Mouse (Mus musculus) c-Kit-positive CD71-positive TER-119-negative erythroid progenitor cells, embryonic 14.5 days (primary cell): ENCODE measurements around the gene Psmc3.
A peak's percentile ranks its signal among the peaks of the same experiment; 100 is the strongest.

Experiments
- DNase-seq: peaks from one replicate; pipeline ENCODE4 v3.0.0-alpha.2; 2013; ENCODE audit warnings: low read depth

Gene Psmc3

DNA sequence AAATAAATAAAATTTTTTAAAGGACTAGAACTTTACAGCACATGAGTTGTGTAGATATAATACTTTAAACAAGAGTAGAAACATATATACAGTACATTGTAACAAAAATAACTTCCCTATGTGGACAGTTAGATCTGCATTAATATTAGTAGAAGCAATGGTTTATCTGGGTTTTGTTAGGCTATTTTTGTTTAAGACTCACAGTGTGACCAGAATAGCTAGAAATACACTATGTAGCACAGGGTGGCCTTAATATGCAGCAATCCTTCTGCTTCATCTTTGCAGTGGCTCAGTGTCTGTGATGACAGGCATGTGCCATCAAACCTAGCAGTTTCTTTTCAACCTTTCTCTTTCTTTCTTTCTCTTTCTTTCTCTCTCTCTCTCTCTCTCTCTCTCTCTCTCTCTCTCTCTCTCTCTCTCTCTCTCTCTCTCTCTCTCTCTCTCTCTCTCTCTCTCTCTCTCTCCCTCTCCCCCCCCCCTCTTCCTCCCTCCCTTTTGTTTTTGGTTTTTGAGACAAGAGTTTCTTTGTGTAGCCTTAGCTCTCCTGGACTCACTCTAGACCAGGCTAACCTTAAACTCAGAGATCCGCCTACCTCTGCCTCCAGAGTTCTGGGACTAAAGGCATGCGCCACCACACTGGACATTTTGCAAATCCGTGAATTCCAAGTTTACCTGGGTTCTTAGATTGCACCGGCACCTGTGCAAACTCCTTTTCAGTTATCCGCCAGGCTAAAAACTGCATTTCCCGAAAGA, 452 bp upstream of the Psmc3 start:
- no peak for DNase-seq

DNA sequence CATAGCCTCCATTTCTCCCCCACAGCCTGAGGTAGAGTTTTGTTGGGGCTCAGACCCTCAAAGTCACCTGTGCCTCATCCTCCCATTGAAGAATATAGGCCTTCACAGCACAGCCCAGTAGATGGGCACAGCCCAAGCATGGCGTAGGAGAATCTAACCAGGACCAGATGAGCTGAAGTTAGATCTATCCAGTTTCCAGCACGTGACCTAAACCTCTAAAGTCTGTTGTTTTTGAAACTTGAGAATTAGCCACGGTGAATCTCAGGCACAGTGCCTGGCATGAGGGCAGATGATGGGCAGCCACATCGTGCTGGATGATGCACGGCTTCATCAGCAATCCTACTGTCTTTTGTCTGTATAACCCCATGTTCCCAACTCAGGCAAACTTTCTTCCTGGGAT, 4.6 kb downstream of the Psmc3 start:
- DNase-seq = no peak

DNA sequence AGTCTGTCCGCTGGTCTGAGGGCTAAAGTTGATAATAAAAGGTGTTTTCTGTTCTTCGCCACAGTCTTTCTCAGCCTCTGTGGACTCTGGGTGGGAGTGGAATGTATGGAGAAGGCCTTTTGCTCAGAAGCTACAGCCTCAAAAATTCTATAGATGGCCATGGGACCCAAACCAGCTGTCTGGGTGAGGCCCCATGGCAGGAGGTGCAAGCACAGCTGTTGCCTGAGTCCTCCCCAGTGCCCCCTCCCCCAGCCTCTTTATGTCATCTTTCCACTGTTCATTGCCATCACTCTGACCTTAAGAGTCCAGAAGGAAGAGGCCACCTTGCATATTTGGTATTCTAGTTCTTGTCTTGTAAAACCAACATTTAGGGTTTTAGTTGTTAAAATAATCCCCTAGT, 5.6 kb downstream of the Psmc3 start:
- no peak for DNase-seq

DNA sequence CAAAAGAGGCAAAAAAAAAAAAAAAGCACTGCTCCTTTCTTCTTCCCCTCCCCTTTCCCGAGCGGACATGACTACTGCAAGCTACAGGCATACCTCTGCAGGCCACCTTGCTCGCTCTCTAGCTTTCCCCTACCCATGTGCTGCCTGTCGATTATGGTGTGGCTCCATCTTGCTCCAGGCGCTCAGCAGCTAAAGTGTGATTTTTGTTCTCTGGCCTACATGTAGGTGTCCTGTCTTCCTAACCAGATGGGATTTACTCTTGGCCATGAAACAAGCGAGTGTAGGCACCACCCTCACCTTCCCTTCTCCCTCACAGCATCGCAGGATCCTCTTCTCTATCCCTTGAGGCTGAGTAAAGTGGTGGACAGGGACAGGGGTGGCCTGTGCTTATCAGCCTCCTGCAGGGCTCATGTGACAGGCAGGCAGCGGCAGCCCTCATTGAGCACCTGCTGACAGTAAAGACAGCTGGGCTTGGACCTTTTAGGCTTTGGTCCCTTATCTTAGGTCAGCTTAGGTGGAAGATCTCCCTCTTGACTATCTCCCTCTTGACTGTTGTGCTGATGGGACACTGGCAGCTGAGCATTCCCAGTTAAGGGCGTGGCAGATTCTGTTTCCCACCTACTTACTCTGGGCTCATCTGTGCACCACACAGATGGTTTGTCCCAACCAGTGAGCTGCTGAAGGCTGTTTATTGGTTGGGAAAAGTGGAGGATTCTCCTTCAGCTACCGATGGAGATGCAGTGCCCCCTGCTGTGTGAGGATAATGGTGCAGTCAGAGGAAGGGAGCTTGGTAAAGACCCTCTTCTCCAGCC, 6.9 kb downstream of the Psmc3 start:
- peak; percentile 64 for DNase-seq

DNA sequence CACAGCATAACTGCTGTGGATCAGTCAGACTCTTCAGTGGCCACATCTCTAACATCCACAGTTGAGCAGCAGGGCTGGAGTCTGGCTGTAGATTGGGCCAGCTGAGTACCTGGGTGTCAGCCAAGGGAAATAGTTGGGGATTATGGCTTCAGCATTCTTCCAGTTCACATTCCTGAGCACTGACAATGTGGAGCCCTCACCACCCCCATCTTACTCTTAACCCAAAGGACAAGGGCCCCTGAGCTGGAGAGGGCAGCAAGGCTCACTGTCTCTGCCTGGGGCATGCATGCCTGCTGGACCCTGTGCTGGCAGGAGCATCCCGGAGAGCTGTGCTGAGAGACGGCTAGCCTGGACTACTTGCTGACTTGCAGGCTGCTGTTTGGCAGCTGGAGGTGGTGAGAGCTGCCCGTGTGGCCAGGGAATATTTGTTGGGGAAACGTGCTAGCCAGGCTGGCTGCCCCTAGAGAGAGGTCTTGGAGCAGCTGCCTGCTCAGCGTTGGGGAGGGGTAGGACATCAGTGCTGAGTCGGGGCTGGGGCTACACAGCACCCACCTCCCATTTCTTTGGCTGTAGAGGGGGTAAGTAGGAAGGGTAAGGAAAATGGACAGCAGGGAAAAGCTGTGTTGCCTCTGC, 8.2 kb downstream of the Psmc3 start:
- DNase-seq = no peak

DNA sequence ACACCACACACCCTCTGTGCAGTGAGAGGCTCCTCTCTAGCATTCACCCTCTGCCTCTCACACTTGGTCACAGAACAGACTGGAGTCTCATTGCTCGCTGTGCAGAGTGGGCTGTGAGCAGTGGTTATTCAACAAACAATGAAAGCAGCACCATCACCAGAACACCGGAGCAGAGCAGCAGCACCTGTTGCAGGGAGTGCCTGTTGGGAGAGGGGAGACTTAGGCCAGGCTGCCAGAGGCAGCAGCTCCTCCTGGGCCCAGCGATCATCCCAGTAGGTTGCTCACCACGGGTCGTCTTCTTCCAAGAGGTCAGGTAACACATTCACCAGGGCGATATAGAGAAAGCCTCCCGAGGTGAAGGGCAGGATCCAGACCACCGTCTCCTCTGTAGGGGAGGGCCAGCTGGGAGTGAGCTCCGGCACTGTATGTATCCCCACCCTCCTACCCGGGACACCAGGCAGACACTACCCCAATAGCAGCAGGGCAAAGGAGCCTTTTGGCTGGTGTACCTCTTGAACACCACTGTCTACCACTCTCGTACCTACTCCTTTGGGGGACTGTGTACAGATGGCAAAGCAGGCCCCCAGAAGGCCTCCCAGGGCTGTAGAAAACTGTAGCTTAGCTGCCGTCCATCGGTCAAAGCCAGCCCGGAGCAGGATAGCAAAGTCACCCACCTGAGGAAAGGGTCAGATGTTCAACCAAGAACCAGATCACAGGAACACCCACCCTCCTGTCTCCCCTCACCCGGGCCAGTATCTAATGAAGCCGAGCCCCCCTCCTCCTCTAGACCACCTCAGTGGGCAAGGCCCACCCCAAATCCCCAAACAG, 9.2 kb downstream of the Psmc3 start:
- DNase-seq = no peak

DNA sequence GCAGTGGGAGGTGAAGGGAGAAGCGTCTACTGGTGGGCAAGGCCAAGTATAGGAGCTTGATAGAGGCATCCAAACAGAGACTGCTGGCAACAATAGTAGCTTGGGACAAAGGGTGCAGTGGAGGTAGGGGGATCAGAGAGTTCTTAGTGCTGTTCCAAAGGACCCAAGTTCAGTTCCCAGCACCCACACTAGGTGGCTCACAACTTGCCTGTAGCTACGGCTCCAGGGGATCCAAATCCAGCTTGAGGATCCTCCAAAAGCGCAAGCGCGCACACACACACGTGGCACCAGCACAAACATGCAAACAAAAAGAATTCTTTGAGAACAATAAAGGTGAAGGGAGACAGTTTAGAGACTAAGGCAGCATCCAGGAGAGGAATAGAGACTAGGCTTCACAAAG, 10.4 kb downstream of the Psmc3 start:
- DNase-seq = no peak

DNA sequence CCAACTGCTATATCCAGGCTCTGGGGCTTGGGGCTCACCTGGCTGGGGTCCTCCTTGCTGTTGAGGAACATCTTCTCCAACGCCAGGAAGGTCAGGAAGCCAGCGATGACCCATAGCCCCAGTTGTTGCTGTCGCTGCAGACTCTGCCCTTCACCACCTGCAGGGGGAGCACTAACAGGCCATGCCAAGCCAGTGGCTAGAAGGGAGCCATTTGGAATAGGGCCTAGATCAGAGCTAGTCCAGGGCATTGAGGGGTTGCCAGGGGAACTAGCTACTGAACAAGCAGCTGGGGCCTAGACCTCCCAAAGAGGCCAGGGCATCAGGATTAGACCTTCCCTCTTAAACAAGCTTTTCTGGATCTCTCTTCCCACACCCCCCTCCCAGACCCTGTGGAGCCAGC, 11.7 kb downstream of the Psmc3 start:
- no peak for DNase-seq

DNA sequence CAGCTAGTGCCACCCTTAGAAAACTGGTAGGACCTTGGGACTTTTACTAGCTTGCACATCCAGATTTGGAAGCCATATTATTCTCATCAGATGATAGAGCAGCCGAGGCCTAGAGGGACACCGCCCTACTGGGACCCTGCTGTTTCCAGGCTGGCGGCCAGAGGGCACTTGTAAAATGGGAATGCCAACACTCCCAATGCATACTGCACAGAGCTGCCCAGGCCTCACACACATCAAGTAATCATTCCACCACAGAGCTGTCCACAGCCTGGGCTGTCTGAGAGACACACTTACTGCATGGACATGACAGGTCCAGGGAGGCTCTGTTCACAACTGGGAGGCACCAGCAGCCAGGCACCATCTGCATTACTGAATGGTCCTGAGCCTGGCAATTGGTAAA, 12.6 kb downstream of the Psmc3 start:
- no peak for DNase-seq

DNA sequence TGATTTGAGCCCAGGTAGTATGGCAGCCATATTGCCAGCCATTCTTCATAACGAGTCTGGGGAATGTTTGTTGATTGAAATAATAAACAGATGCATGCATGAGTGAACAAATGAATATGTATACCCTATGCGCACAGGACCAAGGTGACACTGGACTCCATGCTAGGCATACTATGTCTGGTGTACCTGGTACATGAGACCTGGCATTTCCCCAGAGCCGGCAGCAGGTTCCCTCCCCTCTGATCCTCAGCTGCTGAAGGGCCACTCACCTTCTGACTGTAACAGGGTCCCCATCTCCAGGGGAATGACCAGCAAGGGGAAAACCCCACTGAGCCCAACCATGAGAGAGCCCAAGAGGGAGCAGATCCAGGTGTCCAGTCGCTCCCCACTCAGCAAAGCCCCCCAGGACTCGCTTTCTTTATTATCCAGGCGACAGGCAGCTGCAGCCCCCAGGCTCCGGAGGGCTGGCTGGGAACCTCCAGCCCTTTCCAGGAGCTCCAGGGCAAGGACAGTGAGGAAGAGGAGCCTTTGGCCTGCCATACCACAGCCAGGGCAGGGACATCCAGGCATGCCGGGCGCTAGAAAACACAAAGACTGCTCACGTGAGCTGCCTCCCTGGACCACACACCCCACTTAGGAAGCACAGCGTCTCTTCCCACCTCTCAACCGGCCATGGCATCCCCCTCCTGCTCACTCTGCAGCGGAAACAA, 14.5 kb downstream of the Psmc3 start:
- DNase-seq = no peak

DNA sequence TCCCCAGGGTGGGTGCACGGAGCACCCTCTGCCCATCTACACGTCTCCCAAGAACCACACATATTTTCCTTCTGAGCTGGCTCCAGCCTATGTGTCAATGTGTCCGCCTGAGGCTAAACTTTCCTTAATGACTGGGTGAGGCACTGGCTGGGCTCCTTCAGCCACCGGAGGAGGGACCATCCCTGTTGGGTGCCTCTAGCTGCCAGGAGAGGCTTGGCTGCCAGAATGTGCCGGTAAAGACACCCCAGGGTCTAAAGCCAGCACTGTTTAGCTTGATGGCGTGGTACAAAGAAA, 15.0 kb downstream of the Psmc3 start:
- no peak for DNase-seq

DNA sequence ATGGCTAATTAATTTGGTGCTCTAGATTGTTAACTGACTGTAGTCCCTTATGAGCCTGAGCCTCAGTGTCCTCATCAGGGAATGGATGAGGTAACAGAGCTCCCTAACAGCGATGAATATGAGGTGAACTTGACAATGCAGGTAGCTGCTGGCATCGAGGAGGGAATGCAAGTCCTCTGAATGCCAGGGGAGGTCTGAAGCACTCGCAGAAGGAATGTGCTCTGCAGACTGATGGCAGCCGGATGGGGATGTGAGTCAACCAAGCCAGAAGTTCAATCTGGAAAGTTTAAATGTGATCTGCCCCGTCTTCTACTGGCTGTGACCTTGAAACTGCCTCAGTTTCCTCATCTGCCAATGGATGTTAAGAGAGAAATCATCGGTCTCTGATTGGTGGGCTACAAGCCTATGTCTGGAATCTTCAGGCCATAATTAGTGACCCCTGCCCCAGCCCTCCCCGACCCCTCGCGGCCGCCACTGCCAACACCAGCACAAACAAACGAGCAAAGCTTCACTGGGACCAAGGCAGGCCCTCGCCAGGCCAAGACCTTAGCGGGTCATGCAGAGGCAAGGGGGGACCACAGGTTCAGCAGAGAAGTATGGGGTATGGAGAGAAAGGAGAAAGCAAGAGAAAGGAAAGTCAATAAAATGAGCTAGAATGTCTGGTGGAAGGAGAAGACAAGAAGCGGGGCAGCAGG, 15.6 kb downstream of the Psmc3 start:
- no peak for DNase-seq

DNA sequence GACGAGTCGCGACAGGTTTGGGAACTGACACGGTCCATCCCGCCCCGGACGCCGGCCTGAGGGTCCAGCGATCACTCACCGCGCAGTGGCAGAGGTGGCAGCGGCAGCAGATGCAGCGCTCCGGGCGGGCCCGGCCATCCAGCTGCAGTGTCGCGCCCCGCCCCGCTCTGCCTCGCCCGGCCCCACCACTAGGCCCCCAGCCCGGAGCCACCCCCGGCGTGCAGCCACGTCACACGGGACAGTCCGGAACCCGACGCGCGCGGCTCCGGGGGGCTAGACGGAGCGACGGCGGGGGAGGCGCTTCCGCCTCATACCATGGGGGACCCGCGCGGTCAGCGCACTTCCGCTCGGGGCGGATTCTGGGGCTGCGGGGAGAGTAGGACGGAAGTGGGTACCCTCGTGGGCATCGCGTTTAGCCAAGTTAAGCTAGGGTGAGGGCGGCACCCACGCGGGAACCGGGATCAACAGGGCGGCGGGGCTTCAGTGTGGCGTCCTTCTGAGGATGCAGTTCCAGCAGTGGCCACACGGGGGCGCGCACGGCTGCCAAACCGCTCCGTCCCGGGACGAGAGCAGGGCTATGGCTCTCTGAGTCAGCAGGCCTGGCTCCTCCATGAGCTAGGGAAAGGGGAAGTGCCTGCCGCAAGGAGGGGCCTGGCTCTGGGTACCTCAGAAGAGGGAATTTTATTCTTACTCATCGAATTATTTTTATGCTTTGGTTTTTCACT, 16.4 kb downstream of the Psmc3 start, which contains the start of gene Slc39a13:
Gene Slc39a13, minus strand, starts transcription at position 342 of the 725 bp plus-strand sequence.
- peak; percentile 88 for DNase-seq

DNA sequence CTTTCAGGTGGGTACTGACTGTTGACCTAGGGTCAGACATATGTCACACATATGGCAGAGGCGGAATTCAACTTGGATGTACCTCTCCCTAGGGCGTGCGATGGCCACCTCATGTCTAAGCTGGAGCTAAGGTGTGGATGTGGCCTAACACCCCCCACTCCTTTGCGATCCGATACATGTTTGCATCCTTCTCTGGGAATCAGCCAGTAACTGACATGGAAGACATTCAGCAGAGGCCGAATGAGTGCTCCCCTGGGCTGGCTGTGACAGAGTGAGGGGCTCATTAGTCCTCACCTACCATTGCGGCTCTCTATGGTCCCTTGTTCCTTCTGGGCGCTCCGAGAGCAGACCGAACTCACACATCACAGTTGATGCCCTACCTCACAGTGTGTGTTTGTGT, 17.2 kb downstream of the Psmc3 start:
- DNase-seq = no peak

DNA sequence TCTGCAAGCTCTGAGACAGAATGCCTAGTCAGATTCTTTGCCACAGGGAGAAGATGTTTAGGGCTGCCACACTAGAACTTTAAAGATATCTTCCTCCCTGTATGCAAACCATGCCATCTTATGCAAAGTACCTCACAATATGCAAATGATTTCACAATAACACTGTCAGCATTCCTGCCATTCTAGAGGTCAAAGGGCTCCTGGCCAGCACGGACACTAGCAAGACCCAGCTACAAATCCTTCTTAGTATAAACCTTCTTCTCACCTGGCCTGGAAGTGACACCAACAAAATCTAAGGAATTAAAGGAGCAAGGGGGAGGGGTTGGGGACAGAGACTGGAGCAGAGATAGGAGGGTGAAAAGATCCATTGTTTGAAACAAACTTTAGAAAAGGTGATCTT, 18.3 kb downstream of the Psmc3 start:
- DNase-seq = no peak

DNA sequence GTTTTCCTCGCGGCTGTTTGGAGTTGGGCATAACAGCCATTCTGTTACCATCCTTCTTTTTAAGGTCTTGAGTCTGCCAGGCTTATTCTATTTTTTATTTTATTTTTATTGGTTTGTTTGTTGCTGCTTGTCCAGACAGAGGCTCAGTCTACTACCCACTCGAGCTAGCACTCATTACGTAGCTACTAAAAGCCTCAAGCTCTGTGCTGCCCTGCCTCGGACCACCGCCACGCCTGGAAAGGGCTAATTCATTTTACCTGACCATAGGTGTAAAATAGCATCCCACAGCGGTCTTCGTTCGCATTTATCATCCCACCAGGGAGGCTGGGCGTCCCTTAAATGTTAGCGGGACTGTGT, 24.1 kb downstream of the Psmc3 start:
- no peak for DNase-seq

DNA sequence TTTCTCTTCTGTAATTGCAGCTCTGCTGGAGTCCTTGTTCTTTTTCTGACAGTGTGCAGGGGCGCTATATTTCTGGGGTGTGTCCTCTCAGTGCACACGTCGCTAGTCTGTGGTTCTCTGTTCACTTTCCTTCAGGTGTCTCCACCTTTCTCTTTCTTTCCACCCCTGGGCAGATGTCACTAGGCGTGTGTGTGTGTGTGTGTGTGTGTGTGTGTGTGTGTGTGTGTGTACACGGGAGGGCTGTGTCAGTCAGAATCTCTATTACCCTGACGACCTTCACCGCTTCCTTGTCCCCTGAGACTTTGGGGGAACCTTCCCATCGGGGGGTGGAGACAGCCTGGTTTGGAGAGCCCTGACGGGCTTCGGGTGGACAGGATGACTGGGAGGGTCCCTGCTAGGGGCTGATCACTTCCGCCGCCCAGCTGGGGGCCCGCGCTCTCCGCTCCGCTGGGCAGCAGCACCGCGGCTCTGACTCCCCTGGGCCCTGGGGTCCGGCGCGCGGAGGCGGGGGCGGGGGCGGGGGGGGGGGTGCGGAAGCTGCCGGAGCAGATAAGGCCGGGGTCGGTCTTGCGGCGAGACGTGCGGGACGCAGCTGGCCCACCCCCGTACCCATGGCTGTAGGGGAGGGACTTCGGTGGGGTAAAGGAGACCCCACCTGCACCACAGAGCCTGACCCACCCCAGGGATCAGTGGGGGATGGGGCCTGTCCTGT, 24.7 kb downstream of the Psmc3 start:
- no peak for DNase-seq

DNA sequence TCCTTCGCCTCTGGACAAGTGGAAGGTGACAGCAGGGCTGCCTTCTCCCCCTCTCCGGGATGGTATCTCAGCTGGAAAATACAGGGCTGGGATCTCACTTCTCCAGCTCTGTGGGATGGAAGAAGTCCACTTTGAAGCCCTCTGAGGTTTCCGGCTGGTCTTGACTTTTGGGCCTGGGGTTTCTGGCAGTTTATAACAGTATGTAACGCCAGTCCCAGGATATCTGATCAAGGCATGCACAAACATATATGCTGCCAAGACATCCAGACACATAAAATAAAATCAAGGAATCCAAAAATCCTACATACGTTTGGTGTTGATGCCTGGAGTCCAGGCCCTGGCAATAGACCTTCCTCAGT, 25.2 kb downstream of the Psmc3 start:
- no peak for DNase-seq

DNA sequence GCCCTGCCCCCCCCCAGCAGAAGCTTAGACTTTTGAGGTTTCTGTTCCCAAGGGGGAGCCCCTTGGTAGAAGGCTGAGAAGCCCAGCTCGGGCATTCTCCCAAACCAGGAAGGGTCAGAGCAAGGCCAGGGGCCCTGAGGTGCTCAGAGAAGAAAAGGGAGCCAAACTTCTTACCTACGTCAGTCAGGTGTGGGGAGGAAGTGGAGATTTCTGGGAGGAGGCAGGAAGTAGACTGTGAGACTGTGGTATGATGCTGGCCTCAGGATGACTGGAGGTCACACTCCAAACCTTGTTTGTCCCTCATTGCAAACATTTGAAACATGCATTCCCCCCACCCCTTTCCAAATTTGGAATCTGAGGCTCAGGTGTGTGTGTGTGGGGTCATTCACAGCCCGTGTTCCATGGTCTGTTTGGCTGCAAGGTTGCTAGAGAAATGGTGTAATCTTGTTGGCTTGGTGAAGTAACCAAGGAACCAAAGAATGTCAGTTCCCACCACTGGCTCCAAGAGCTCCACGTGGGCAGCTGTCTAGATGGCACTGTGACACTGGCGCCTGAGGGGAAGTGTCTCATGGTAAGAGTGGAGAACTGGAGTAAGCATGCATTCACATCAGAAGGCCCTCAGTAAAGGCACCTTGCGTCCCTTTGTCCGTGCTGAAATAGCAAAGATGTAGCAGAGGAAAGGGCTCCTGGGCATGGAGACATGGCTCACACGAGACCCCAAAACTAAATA, 27.1 kb downstream of the Psmc3 start:
- no peak for DNase-seq
